Mouse (Mus musculus) megakaryocyte, embryonic 14.5 days (primary cell): ENCODE data around the gene Eps8l2.

Experiments used
- FLI1 ChIP-seq: IDR thresholded peaks from 2 replicates; pipeline ENCODE4 v1.6.1; 2012; ENCODE audit warnings: low read length, inconsistent platforms, mixed read lengths
- GATA1 ChIP-seq: IDR thresholded peaks from 3 replicates; pipeline ENCODE4 v1.6.1; 2012; ENCODE audit warnings: mixed read lengths, low read length, inconsistent platforms, borderline replicate concordance

DNA sequence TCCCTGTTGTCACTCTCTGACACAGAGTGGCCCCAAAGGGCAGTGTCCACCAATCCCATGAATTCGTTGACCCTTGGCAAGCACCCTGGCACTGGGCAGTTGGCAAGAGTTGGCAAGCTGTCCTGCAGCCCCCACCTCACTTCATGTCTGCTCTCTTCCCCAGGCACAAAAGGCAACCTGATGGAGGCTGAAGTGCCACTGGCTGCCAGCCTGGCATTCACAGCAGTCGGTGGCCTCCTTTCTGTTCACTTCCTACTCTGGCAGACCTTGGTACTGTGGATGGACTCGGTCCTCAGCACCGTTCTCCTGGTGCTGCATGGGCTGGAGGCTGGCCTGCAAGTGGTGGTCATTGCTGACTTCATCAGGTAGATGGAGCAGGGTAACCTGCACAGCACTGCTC is 3.0 kb upstream of the Eps8l2 start:
- TF ChIP-seq FLI1 (no peak), GATA1 (no peak)
